Mouse (Mus musculus): ENCODE measurements around the gene Il21. TPM values are rescaled to one million over a fixed set of nuclear protein-coding genes. Genes with fewer than 3 reads are reported as not detected.

Gene Il21
- polyA plus RNA-seq, 1 experiment from 2014 or later = not detected

- Histone ChIP-seq H3K4me2 (no peak overlapping the region), H3K4me1 (replicated peaks) (peaks cover 8% of the 10 kb centered on the region), H3K9me3 (no peaks in the 10 kb centered on the region), H3K27me3 (0 out of 2 replicates have a peak, but pooled peaks cover 8% of the 10 kb centered on the region), H3K36me3 (no peaks in the 10 kb centered on the region), H3K9ac (no peak overlapping the region), H3K4me3 (no peak overlapping the region), H3K27ac (no peak overlapping the region)
- WGBS = 37% methylated on average over 16 of the region's 16 CpGs
- peak; percentile 85 for ATAC-seq (ENCODE audit: low FRiP score)
Observed at GRCm38 (mm10) chr3:37182415-37183269, 49.8 kb downstream of the Il21 start.

GRCm38 (mm10) chr3:37181041-37181440, 51.4 kb downstream of the Il21 start:
- WGBS = 20% methylated on average over 2 of the region's 2 CpGs
- no peak for ATAC-seq (ENCODE audit: low FRiP score)

GRCm38 (mm10) chr3:37180039-37180743, 52.2 kb downstream of the Il21 start:
- no peak overlapping the region for H3K9ac ChIP-seq
- 0 out of 2 replicates have a peak, but pooled peaks cover 8% of the 10 kb centered on the region for H3K27me3 ChIP-seq
- no peak overlapping the region for H3K4me3 ChIP-seq
- ATAC-seq (ENCODE audit: low FRiP score) = no peak
- WGBS = 85% methylated on average over 12 of the region's 12 CpGs
- H3K9me3 ChIP-seq = no peaks in the 10 kb centered on the region
- no peak overlapping the region for H3K4me2 ChIP-seq
- no peaks in the 10 kb centered on the region for H3K36me3 ChIP-seq
- H3K27ac ChIP-seq = no peak overlapping the region
- peaks cover 8% of the 10 kb centered on the region for H3K4me1 ChIP-seq (replicated peaks)

More at GRCm38 (mm10) chr3:37181041-37181440, 51.4 kb downstream of the Il21 start:
- no peak overlapping the region for H3K9ac ChIP-seq
- H3K27me3 ChIP-seq = 0 out of 2 replicates have a peak, but pooled peaks cover 8% of the 10 kb centered on the region
- H3K4me2 ChIP-seq = no peak overlapping the region
- H3K9me3 ChIP-seq = no peaks in the 10 kb centered on the region
- no peak overlapping the region for H3K4me3 ChIP-seq
- no peaks in the 10 kb centered on the region for H3K36me3 ChIP-seq
- no peak overlapping the region for H3K27ac ChIP-seq
- H3K4me1 ChIP-seq (replicated peaks) = peaks cover 8% of the 10 kb centered on the region

DNA sequence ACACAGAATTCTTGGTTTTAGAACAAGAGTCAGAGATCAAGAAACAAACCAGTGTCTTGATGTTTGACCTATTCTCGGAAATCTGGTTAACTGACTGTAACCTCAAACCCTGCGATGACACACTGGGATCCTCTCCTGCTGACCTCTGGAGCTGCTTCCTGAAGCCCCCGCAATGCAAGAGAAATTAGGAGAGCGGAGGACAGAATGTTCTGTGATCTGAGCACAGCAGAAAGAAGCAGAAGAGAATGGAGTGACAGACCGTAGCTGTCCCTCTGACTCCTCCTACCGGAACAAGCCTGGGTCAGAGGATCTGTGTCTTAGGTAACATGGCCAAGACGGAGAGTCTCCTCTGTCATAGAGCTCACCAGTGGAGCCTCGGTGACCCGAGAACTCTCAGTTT, 53.0 kb downstream of the Il21 start:
- H3K36me3 ChIP-seq = no peaks in the 10 kb centered on the region
- no peak overlapping the region for H3K27ac ChIP-seq
- H3K4me2 ChIP-seq = no peak overlapping the region
- peaks cover 8% of the 10 kb centered on the region for H3K4me1 ChIP-seq (replicated peaks)
- H3K9me3 ChIP-seq = no peaks in the 10 kb centered on the region
- no peak overlapping the region for H3K4me3 ChIP-seq
- no peak for ATAC-seq (ENCODE audit: low FRiP score)
- WGBS = 91% methylated on average over 9 of the region's 9 CpGs
- H3K27me3 ChIP-seq = 0 out of 2 replicates have a peak, but pooled peaks cover 8% of the 10 kb centered on the region
- no peak overlapping the region for H3K9ac ChIP-seq

DNA sequence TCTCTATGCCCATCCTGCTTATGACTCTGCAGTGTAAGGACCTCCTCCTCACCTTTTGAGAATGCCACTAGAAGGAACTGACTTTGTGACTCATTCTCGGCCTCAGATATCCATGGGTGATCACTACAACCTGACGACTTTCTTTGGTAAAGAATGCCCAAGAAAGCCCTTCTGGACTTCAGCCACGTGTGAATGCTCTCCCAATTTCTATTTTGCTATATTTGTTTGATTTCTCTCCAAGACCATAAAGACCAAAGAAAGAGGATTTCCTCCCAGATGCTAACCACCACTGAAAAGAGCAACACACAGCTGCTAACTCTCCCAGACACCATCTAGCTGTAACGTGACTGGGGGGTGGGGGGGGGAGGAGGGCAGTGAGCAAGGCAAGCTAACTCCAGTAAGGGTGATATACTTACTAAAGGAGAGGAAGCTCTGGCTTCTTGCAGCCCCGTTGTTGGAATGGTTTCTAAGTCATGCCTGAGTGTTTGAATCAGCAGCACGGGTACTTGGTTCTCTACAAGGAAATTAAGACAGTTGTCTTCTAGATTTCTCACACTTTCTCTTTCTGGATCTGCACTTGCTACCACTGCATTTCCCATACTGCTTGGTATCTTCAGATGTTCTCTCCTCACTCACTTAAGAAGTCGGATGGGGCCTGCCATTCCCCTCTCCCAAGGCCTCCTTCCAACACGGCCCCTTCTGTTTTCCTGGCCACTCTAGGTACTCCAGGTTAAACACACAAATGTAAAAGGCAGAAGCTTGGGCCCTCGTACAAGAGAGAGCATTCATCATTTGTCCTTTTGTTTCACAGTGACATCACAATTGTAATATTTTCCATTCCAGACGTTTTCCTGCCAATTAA, 57.5 kb downstream of the Il21 start:
- Histone ChIP-seq H3K9ac (no peak overlapping the region), H3K4me1 (replicated peaks) (no peaks in the 10 kb centered on the region), H3K9me3 (no peaks in the 10 kb centered on the region), H3K4me3 (no peak overlapping the region), H3K27me3 (0 out of 2 replicates have a peak, but pooled peaks cover 3% of the 10 kb centered on the region), H3K27ac (no peak overlapping the region), H3K36me3 (no peaks in the 10 kb centered on the region), H3K4me2 (no peak overlapping the region)
- ATAC-seq (ENCODE audit: low FRiP score) = no peak
- WGBS = 74% methylated on average over 10 of the region's 10 CpGs

DNA sequence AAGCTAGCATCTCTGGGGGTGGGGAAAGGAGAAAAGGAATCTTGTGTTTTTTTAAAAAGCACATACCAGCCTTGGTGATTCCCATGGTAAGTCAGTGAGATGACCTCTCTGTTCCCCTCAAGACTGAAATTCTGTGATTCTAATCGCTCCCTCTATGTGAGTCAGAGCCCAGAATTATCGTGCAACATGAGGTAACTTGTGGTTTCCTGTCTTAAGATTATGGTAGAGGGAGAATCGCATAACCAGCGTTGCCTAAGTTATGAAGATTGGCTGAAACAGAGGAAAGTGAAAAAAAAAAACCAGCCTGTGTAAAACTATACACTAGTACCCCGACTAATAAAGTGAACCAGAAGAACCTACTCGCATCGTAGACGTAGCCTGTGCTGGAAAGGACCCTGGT, 59.2 kb downstream of the Il21 start:
- no peak for ATAC-seq (ENCODE audit: low FRiP score)
- Histone ChIP-seq H3K4me3 (no peak overlapping the region), H3K9ac (no peak overlapping the region), H3K9me3 (no peaks in the 10 kb centered on the region), H3K36me3 (no peaks in the 10 kb centered on the region), H3K4me1 (replicated peaks) (no peaks in the 10 kb centered on the region), H3K27ac (no peak overlapping the region), H3K27me3 (no peaks in the 10 kb centered on the region), H3K4me2 (no peak overlapping the region)
- 96% methylated on average over 8 of the region's 8 CpGs for WGBS

Small RNA genes within 50 kb of the gene (microRNA-seq; reads per million reads assigned to microRNA genes)
- not detected for gene Gm24169

Other genes with a start within 250 kb of the Il21 start
- gene Adad1, start 169.1 kb downstream of the Il21 start, polyA plus RNA-seq (2015; fragmentation: Nextera tagmentation; extraction: Ambion mirVana) = 0.05 and 0.48 TPM in 2 replicates
- 0.48 and 0.51 TPM in 2 replicates for gene Il2, start 106.7 kb downstream of the Il21 start, polyA plus RNA-seq (2015; fragmentation: Nextera tagmentation; extraction: Ambion mirVana)
- gene Bbs12, start 79.9 kb upstream of the Il21 start, polyA plus RNA-seq (2015; fragmentation: Nextera tagmentation; extraction: Ambion mirVana) = 5.3 and 5.4 TPM in 2 replicates
- gene Cetn4, start 80.1 kb upstream of the Il21 start, polyA plus RNA-seq (2015; fragmentation: Nextera tagmentation; extraction: Ambion mirVana) = 2.5 and 4.2 TPM in 2 replicates
- gene Fgf2, start 115.7 kb upstream of the Il21 start, polyA plus RNA-seq (2015; fragmentation: Nextera tagmentation; extraction: Ambion mirVana) = 0.34 and 0.53 TPM in 2 replicates
- gene Spata5, start 187.3 kb upstream of the Il21 start, polyA plus RNA-seq (2015; fragmentation: Nextera tagmentation; extraction: Ambion mirVana) = 30.6 and 38.3 TPM in 2 replicates
- gene Nudt6, start 187.6 kb upstream of the Il21 start, polyA plus RNA-seq (2015; fragmentation: Nextera tagmentation; extraction: Ambion mirVana) = 6.4 and 6.6 TPM in 2 replicates